Mouse (Mus musculus) kidney, postnatal 0 days (tissue): ENCODE results near the gene Zhx3. TPM values are rescaled to one million over a fixed set of nuclear protein-coding genes. Genes with fewer than 3 reads are reported as not detected.

Source experiments
- ATAC-seq: fragments of 200-750 bp; cut with Nextera tagmentation; replicated peaks from 2 replicates; pipeline ENCODE4 v1.8.0; 2017; ENCODE audit warnings: low read depth, moderate number of reproducible peaks, moderate TSS enrichment, moderate library complexity; ENCODE audit not compliant: low FRiP score
- DNase-seq: peaks from one replicate; pipeline ENCODE4 v3.0.0-alpha.2; 2016; ENCODE audit warnings: low spot score
- H3K27ac ChIP-seq: fragments of 300-500 bp; sonication (generic); 2 replicates; pipeline ENCODE4 v1.5.1; 2014; ENCODE audit warnings: mild to moderate bottlenecking
- H3K27me3 ChIP-seq: fragments of 300-500 bp; sonication (generic); 2 replicates; pipeline ENCODE4 v1.6.1; 2014; ENCODE audit warnings: low read length, mixed read lengths; ENCODE audit not compliant: insufficient read depth
- H3K36me3 ChIP-seq: fragments of 300-500 bp; sonication (generic); 2 replicates; pipeline ENCODE4 v1.6.1; 2014; ENCODE audit warnings: low read length, mixed read lengths; ENCODE audit not compliant: insufficient read depth
- H3K4me1 ChIP-seq: fragments of 300-500 bp; sonication (generic); replicated peaks from 2 replicates; pipeline ENCODE4 v1.6.1; 2014; ENCODE audit warnings: antibody characterized with exemption, low read length, mixed read lengths; ENCODE audit not compliant: insufficient read depth
- H3K4me2 ChIP-seq: fragments of 300-500 bp; sonication (generic); 2 replicates; pipeline ENCODE4 v1.6.1; 2014; ENCODE audit warnings: mild to moderate bottlenecking, low read length, moderate library complexity, mixed read lengths
- H3K4me3 ChIP-seq: fragments of 300-500 bp; sonication (generic); replicated peaks from 2 replicates; pipeline ENCODE4 v1.5.1; 2014; ENCODE audit warnings: low read depth, low read length
- H3K9ac ChIP-seq: fragments of 300-500 bp; sonication (generic); 2 replicates; pipeline ENCODE4 v1.6.1; 2014; ENCODE audit warnings: low read depth, low read length
- H3K9me3 ChIP-seq: fragments of 300-500 bp; sonication (generic); replicated peaks from 2 replicates; pipeline ENCODE4 v1.6.1; 2016; ENCODE audit warnings: low read length, inconsistent platforms, mixed read lengths
- CTCF ChIP-seq: IDR thresholded peaks from 2 replicates; pipeline ENCODE4 v1.5.1; 2016; ENCODE audit warnings: antibody characterized with exemption, low read depth, mild to moderate bottlenecking, moderate library complexity
- WGBS: fragments of 180-500 bp; shearing (Covaris S2); extraction: QIAGEN DNeasy Blood & Tissue Kit; methylation state at CpG from one replicate; pipeline ENCODE4 v1.1.7; 2014; 5-methylcytosine and 5-hydroxymethylcytosine counted together
- polyA plus RNA-seq: library from polyadenylated mRNA; unstranded; fragments of >200 nt; fragmentation: Nextera tagmentation; extraction: Ambion mirVana; gene quantifications from 2 replicates; pipeline ENCODE4 v1.2.1, GENCODE M21; 2015

Gene Zhx3
- polyA plus RNA-seq, 1 experiment from 2014 or later = 12.6 TPM

DNA sequence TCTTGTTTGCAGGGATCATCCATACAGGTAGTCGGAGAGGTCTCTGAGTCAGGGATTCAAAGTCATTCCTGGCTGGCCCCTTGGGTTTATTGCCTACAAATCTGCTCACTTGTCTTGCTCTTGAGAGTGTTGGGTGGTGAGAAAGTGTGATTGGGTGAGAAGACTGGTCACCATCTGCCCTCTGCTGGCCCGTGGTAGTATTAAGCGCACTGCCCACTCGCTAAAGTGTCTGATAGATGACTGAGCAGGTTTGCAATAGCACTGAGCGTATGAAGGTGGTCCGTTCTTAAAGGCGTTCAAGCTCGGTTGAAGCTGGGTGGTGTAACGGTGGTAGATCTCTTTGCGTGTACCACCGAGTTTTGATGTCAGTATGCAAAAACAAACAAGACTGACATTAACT is 14.5 kb upstream of the Zhx3 start:
- peak overlapping the region; percentile 72 for H3K4me2 ChIP-seq
- no peak overlapping the region for H3K9ac ChIP-seq
- peak; percentile 98 for TF ChIP-seq CTCF
- peak; percentile 80 for ATAC-seq
- peak overlapping the region; percentile 34 for H3K4me3 ChIP-seq
- peak overlapping the region; percentile 52; the same call in 1 of the 2 replicates for H3K27ac ChIP-seq
- H3K36me3 ChIP-seq = no peaks in the 10 kb centered on the region
- DNase-seq = peak; percentile 94
- 1% methylated on average over 11 of the region's 11 CpGs for WGBS
- no peaks in the 10 kb centered on the region for H3K27me3 ChIP-seq
- no peaks in the 10 kb centered on the region for H3K4me1 ChIP-seq
- H3K9me3 ChIP-seq = no peaks in the 10 kb centered on the region

DNA sequence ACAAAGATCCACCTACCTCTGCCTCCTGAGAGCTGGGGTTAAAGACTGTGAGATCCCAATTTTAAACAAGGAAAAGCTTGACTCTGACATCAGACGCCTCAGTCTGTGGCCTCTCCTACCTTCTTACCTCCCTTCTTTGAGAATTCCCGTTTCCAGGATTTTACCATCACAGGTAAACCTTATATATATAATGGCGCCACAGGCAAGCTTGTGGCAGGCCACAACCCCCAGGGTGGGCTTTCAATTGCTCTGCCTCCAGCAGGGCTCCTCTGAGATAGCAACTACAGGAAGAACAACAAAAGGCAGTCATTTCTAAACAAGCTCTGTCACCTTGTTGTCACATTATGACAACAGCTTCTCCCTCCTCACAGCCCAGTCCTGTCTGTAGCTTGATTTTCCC is 13.4 kb upstream of the Zhx3 start:
- H3K27me3 ChIP-seq = no peaks in the 10 kb centered on the region
- no peaks in the 10 kb centered on the region for H3K36me3 ChIP-seq
- ATAC-seq = no peak
- no peaks in the 10 kb centered on the region for H3K4me1 ChIP-seq
- WGBS = 85% methylated on average over 3 of the region's 3 CpGs
- TF ChIP-seq CTCF = no peak
- H3K27ac ChIP-seq = no peak overlapping the region
- H3K4me3 ChIP-seq = no peak overlapping the region
- no peak for DNase-seq
- no peaks in the 10 kb centered on the region for H3K9me3 ChIP-seq
- H3K4me2 ChIP-seq = no peak overlapping the region
- H3K9ac ChIP-seq = no peak overlapping the region

DNA sequence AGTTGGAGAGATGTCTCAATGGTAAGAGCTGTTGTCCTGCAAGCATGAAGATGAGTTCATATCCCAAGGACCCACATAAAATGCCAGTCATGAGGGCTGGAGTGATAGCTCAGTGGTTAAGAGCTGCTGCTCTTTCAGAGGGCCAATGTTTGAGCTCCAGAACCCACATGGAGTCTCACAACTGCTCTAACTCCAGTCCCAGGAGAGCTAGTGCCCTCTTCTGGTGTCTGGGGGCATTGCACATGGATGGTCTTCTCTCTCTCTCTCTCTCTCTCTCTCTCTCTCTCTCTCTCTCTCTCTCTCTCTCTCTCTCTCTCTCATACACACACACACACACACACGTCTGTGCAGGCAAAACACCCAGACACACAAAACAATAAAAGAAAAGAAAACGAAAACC is 12.0 kb upstream of the Zhx3 start:
- no peaks in the 10 kb centered on the region for H3K4me1 ChIP-seq
- no peak overlapping the region for H3K4me2 ChIP-seq
- H3K27ac ChIP-seq = no peak overlapping the region
- H3K4me3 ChIP-seq = no peak overlapping the region
- TF ChIP-seq CTCF = peak; percentile 82
- 17% methylated on average over 2 of the region's 2 CpGs for WGBS
- no peaks in the 10 kb centered on the region for H3K27me3 ChIP-seq
- ATAC-seq (no peak), DNase-seq (peak; percentile 48)
- no peaks in the 10 kb centered on the region for H3K9me3 ChIP-seq
- H3K36me3 ChIP-seq = no peaks in the 10 kb centered on the region
- no peak overlapping the region for H3K9ac ChIP-seq

DNA sequence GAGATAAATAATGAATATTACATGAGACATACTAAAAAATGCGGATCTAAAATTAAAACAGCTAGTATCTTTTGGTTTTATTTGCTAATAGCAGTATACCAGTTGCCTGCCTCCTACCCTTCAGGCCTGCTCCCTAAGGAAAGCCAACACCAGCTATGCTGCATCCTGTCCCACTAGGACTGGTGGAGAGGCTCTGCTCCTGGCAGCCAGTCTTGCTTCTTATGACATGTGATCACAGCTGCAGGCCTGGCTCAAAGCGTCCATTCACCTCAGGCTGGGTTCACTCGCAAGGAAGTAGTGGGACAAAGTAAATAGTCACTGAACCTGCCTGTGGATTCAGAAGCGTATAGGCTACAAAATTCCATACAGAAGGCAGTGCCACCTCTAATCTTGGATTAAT is 11.1 kb upstream of the Zhx3 start:
- no peak for ATAC-seq
- no peaks in the 10 kb centered on the region for H3K9me3 ChIP-seq
- H3K4me2 ChIP-seq = no peak overlapping the region
- no peak for DNase-seq
- H3K9ac ChIP-seq = no peak overlapping the region
- 69% methylated on average over 4 of the region's 4 CpGs for WGBS
- H3K36me3 ChIP-seq = no peaks in the 10 kb centered on the region
- H3K27me3 ChIP-seq = no peaks in the 10 kb centered on the region
- no peak for TF ChIP-seq CTCF
- no peaks in the 10 kb centered on the region for H3K4me1 ChIP-seq
- no peak overlapping the region for H3K4me3 ChIP-seq
- H3K27ac ChIP-seq = no peak overlapping the region

DNA sequence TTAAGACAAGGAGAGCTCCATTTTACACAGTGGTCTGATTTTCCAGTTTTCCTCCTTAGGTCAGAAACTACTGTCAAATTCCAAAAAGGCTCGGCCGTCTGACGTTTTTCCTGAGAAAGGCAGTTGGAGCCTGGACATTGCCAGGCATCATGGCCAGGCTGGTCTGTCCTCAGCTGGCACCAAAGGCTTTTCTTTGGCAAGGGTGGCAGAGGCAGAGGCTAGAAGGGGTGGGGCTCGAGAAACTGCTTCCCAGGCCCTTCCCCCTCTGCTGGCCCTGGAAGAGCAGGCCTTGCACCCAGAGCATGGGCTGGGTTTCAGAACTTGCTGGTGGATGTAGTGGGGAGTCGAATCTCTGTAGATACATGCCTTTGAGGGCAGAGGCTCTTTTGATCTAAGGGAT is 9.6 kb upstream of the Zhx3 start:
- ATAC-seq (no peak), DNase-seq (no peak)
- no peaks in the 10 kb centered on the region for H3K27me3 ChIP-seq
- no peak for TF ChIP-seq CTCF
- H3K9me3 ChIP-seq = no peaks in the 10 kb centered on the region
- H3K27ac ChIP-seq = no peak overlapping the region
- H3K9ac ChIP-seq = no peak overlapping the region
- no peaks in the 10 kb centered on the region for H3K4me1 ChIP-seq
- H3K36me3 ChIP-seq = no peaks in the 10 kb centered on the region
- WGBS = 86% methylated on average over 5 of the region's 5 CpGs
- no peak overlapping the region for H3K4me2 ChIP-seq
- H3K4me3 ChIP-seq = no peak overlapping the region

DNA sequence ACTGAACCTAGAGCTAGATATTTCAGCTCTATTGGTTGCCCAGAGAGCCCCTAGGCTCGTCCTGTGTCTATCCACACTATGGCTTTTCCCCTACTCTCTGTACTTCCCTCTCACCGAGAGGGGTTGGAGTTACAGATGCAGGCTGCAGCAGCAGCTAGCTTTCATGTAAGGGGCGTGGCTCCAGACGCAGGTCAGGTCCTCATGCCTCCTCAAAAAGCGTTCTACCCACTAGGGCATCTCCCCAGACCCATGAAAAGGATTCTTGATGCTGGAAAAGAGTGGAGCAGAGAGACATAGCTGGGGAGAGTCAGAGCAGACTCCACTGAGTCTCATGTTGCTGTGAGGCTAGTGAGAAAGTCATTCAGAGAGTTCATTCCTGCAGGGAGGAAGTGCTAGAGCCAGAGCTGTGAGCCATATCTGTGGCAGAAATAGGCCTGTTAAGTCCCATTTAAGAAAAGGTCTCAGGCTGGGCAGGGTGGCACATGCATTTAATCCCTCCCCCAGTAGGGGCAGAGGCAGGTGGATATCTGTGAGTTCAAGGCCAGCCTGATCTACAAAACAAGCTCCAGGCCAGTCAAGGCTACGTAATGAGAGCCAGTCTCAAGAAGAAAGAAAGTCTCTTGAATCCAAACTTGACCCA is 8.8 kb upstream of the Zhx3 start:
- ATAC-seq (no peak), DNase-seq (no peak)
- H3K27ac ChIP-seq = no peak overlapping the region
- H3K9ac ChIP-seq = no peak overlapping the region
- no peaks in the 10 kb centered on the region for H3K4me1 ChIP-seq
- WGBS = 54% methylated on average over 6 of the region's 6 CpGs
- TF ChIP-seq CTCF = no peak
- H3K27me3 ChIP-seq = no peaks in the 10 kb centered on the region
- H3K4me3 ChIP-seq = no peak overlapping the region
- H3K4me2 ChIP-seq = no peak overlapping the region
- no peaks in the 10 kb centered on the region for H3K9me3 ChIP-seq
- H3K36me3 ChIP-seq = no peaks in the 10 kb centered on the region
